Mouse (Mus musculus) liver, embryonic 15.5 days (tissue): Measurements from ENCODE around the gene Man1c1. TPM values are rescaled to one million over a fixed set of nuclear protein-coding genes. Genes with fewer than 3 reads are reported as not detected.
A peak's percentile ranks its signal among the peaks of the same experiment; 100 is the strongest.

Source experiments
- ATAC-seq: fragments of 200-750 bp; cut with Nextera tagmentation; 2 replicates; pipeline ENCODE4 v1.8.0; 2017; ENCODE audit warnings: moderate number of reproducible peaks, mild to moderate bottlenecking, moderate library complexity; ENCODE audit not compliant: insufficient read depth
- H3K27ac ChIP-seq: fragments of 300-500 bp; sonication (generic); replicated peaks from 2 replicates; pipeline ENCODE4 v1.5.1; 2015; ENCODE audit warnings: mild to moderate bottlenecking, inconsistent platforms
- H3K27me3 ChIP-seq: fragments of 300-500 bp; sonication (generic); 2 replicates; pipeline ENCODE4 v1.6.1; 2015; ENCODE audit warnings: mild to moderate bottlenecking, inconsistent platforms
- H3K36me3 ChIP-seq: fragments of 300-500 bp; sonication (generic); replicated peaks from 2 replicates; pipeline ENCODE4 v1.6.1; 2015; ENCODE audit warnings: moderate library complexity, mild to moderate bottlenecking, inconsistent platforms
- H3K4me1 ChIP-seq: fragments of 300-500 bp; sonication (generic); replicated peaks from 2 replicates; pipeline ENCODE4 v1.6.1; 2015; ENCODE audit warnings: inconsistent platforms
- H3K4me2 ChIP-seq: fragments of 300-500 bp; sonication (generic); 2 replicates; pipeline ENCODE4 v1.6.1; 2015; ENCODE audit warnings: moderate library complexity, mild to moderate bottlenecking, inconsistent platforms
- H3K4me3 ChIP-seq: fragments of 300-500 bp; sonication (generic); replicated peaks from 2 replicates; pipeline ENCODE4 v1.5.1; 2015; ENCODE audit warnings: mild to moderate bottlenecking, inconsistent platforms
- H3K9ac ChIP-seq: fragments of 300-500 bp; sonication (generic); 2 replicates; pipeline ENCODE4 v1.6.1; 2015; ENCODE audit warnings: moderate library complexity, mild to moderate bottlenecking, inconsistent platforms
- H3K9me3 ChIP-seq: fragments of 300-500 bp; sonication (generic); replicated peaks from 2 replicates; pipeline ENCODE4 v1.6.1; 2016; ENCODE audit warnings: inconsistent platforms
- WGBS: fragments of 180-500 bp; shearing (Covaris S2); methylation state at CpG from one replicate; pipeline ENCODE4 v1.1.7; 2015; ENCODE audit warnings: mixed read lengths; ENCODE audit not compliant: insufficient replicate concordance; 5-methylcytosine and 5-hydroxymethylcytosine counted together
- polyA plus RNA-seq: library from polyadenylated mRNA; unstranded; fragments of >200 nt; fragmentation: Nextera tagmentation; extraction: Ambion mirVana; gene quantifications from 2 replicates; pipeline ENCODE4 v1.2.1, GENCODE M21; 2015

Gene Man1c1
- polyA plus RNA-seq, 1 experiment from 2014 or later: 1.4 TPM

- Histone ChIP-seq H3K27ac (no peak overlapping the region), H3K4me1 (no peaks in the 10 kb centered on the region), H3K27me3 (no peaks in the 10 kb centered on the region), H3K4me3 (no peak overlapping the region), H3K9me3 (no peaks in the 10 kb centered on the region), H3K9ac (no peak overlapping the region), H3K4me2 (no peak overlapping the region), H3K36me3 (no peaks in the 10 kb centered on the region)
- no peak for ATAC-seq
- 67% methylated on average over 13 of the region's 13 CpGs for WGBS
Measured at GRCm38 (mm10) chr4:134634001-134634400, 70.1 kb downstream of the Man1c1 start.

GRCm38 (mm10) chr4:134632131-134632711 lies 71.9 kb downstream of the Man1c1 start:
- H3K9ac ChIP-seq: no peak overlapping the region
- no peaks in the 10 kb centered on the region for H3K27me3 ChIP-seq
- peaks cover 12% of the 10 kb centered on the region; the same call in 1 of the 2 replicates for H3K4me1 ChIP-seq
- no peaks in the 10 kb centered on the region for H3K36me3 ChIP-seq
- no peak for ATAC-seq
- WGBS: 37% methylated on average over 13 of the region's 13 CpGs
- H3K9me3 ChIP-seq: no peaks in the 10 kb centered on the region
- peak overlapping the region; percentile 33; the same call in 1 of the 2 replicates for H3K27ac ChIP-seq
- no peak overlapping the region for H3K4me3 ChIP-seq
- no peak overlapping the region for H3K4me2 ChIP-seq

- ATAC-seq: no peak
- no peak overlapping the region for H3K4me3 ChIP-seq
- H3K4me1 ChIP-seq: peaks cover 12% of the 10 kb centered on the region; the same call in 1 of the 2 replicates
- H3K9ac ChIP-seq: no peak overlapping the region
- H3K27me3 ChIP-seq: no peaks in the 10 kb centered on the region
- H3K27ac ChIP-seq: peak overlapping the region; percentile 33; the same call in 1 of the 2 replicates
- no peaks in the 10 kb centered on the region for H3K9me3 ChIP-seq
- H3K36me3 ChIP-seq: no peaks in the 10 kb centered on the region
- H3K4me2 ChIP-seq: no peak overlapping the region
- 72% methylated on average over 14 of the region's 14 CpGs for WGBS
Measured at GRCm38 (mm10) chr4:134631471-134632130, 72.5 kb downstream of the Man1c1 start.

GRCm38 (mm10) chr4:134628575-134629384 lies 75.3 kb downstream of the Man1c1 start:
- Histone ChIP-seq H3K4me2 (no peak overlapping the region), H3K27ac (no peak overlapping the region), H3K4me1 (peaks cover 20% of the 10 kb centered on the region), H3K27me3 (no peaks in the 10 kb centered on the region), H3K9me3 (no peaks in the 10 kb centered on the region), H3K9ac (no peak overlapping the region), H3K4me3 (no peak overlapping the region), H3K36me3 (no peaks in the 10 kb centered on the region)
- no peak for ATAC-seq
- 53% methylated on average over 10 of the region's 10 CpGs for WGBS

- Histone ChIP-seq H3K4me3 (no peak overlapping the region), H3K27ac (no peak overlapping the region), H3K4me1 (peaks cover 20% of the 10 kb centered on the region), H3K4me2 (no peak overlapping the region), H3K9ac (no peak overlapping the region), H3K9me3 (no peaks in the 10 kb centered on the region), H3K27me3 (no peaks in the 10 kb centered on the region), H3K36me3 (no peaks in the 10 kb centered on the region)
- WGBS: 65% methylated on average over 7 of the region's 7 CpGs
- no peak for ATAC-seq
Measured at GRCm38 (mm10) chr4:134628058-134628457, 76.0 kb downstream of the Man1c1 start.

DNA sequence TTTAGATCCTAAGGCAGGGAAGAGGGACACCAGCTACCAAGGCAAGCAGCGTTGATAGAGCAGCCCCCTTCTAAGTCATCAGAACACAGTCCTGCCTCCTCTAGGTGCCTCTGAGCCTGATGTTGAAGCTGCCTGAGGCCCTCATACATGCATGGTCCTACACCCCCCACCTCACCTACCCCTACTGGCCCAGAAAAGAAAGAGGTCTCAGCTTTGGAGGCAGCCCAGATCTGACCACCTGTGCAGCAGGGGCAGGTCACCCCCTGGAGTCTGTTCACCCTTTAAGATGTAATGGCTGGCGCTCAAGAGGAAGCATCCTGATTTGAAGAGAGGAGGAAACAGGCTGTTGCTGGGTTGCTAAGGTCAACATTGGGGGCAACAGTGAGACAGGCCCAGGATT lies 77.2 kb downstream of the Man1c1 start:
- Histone ChIP-seq H3K27me3 (no peaks in the 10 kb centered on the region), H3K9me3 (no peaks in the 10 kb centered on the region), H3K4me1 (peaks cover 20% of the 10 kb centered on the region), H3K27ac (no peak overlapping the region), H3K36me3 (no peaks in the 10 kb centered on the region), H3K4me3 (no peak overlapping the region), H3K4me2 (no peak overlapping the region), H3K9ac (no peak overlapping the region)
- no peak for ATAC-seq
- WGBS: 52% methylated on average over 2 of the region's 2 CpGs

GRCm38 (mm10) chr4:134626350-134626749 lies 77.7 kb downstream of the Man1c1 start:
- H3K4me3 ChIP-seq: no peak overlapping the region
- H3K4me2 ChIP-seq: no peak overlapping the region
- H3K27me3 ChIP-seq: no peaks in the 10 kb centered on the region
- WGBS: 55% methylated on average over 4 of the region's 4 CpGs
- no peaks in the 10 kb centered on the region for H3K36me3 ChIP-seq
- no peak for ATAC-seq
- peaks cover 20% of the 10 kb centered on the region for H3K4me1 ChIP-seq
- H3K9me3 ChIP-seq: no peaks in the 10 kb centered on the region
- no peak overlapping the region for H3K27ac ChIP-seq
- H3K9ac ChIP-seq: no peak overlapping the region

DNA sequence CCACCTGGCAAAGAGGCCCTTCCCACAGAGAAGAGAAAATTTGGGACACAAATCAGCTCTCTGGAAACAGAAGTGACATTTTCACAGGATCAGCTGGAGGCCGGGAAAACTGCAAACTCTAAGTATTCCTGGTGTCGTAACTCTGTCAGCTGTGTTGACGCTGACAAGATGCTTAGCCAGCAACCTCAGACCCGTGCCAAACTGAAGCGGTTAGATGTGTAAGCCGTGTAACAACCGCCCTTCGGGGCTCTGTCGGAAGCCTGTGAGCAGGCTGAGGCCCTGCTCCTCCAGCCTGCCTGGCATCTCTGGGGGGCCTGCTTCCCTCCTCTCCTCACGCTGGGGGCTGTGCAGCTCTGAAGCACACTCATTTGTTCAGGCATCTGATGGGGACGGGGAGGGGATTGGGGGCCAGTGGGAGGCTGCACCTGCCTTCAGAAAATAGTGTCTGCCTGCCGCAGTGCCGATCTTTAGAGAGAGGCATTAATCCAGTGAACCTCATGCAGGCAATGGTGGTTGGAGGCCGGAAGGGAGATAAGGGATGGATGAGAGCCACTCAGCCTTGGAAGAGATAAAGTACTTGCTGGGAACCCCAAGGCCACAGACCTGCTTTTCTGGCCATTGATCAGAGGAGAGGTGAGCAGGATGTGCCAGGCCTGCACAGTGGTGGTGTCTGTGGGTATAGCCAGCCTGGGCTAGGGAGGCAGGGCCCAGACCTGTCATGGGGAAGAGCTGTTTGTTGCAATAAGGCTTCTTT lies 79.8 kb downstream of the Man1c1 start:
- Histone ChIP-seq H3K9me3 (no peaks in the 10 kb centered on the region), H3K4me1 (peaks cover 20% of the 10 kb centered on the region), H3K4me3 (no peak overlapping the region), H3K36me3 (no peaks in the 10 kb centered on the region), H3K27me3 (no peaks in the 10 kb centered on the region), H3K4me2 (no peak overlapping the region), H3K27ac (no peak overlapping the region), H3K9ac (no peak overlapping the region)
- ATAC-seq: no peak
- 35% methylated on average over 14 of the region's 14 CpGs for WGBS

DNA sequence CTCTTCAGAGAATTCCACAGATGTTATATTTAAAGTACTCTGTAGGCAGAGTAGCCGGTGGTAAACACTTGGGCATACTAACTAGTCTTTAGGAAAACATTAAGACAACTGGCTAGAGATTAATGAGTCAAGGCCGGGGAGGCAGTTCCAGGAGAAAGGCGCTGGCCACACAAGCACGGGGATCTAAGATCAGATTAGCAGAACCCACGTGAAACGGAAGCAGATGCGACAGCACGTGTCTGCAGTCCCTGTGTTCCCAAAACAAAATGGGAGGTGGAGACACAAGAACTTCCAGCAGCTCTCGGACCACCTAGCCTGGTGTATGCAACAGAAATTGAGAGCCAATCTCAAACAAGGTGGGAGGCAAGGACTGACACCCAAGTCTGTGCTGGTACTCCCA lies 82.4 kb downstream of the Man1c1 start:
- WGBS: 49% methylated on average over 9 of the region's 9 CpGs
- Histone ChIP-seq H3K36me3 (no peaks in the 10 kb centered on the region), H3K27me3 (no peaks in the 10 kb centered on the region), H3K27ac (no peak overlapping the region), H3K9me3 (no peaks in the 10 kb centered on the region), H3K4me3 (no peak overlapping the region), H3K4me1 (peaks cover 8% of the 10 kb centered on the region), H3K4me2 (no peak overlapping the region), H3K9ac (no peak overlapping the region)
- no peak for ATAC-seq

DNA sequence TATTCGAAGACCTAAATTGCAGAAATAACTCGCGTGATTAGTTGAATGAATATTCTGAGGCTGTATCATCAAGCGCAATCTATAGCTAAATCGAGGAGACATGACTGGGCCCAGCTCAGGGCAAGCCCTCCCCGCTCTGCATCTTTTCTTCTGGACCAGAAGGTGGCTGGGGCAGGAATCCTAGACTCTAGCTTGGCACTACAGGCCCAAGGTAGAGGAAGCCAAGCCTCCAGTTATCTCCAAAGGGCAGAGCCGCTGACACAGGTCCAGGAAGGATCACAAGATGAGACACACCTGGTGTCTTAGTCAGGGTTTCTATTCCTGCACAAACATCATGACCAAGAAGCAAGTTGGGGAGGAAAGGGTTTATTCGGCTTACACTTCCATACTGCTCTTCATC lies 83.8 kb downstream of the Man1c1 start:
- ATAC-seq: no peak
- Histone ChIP-seq H3K4me1 (peaks cover 8% of the 10 kb centered on the region), H3K36me3 (no peaks in the 10 kb centered on the region), H3K9me3 (no peaks in the 10 kb centered on the region), H3K27me3 (no peaks in the 10 kb centered on the region), H3K9ac (no peak overlapping the region), H3K4me2 (no peak overlapping the region), H3K4me3 (no peak overlapping the region), H3K27ac (no peak overlapping the region)
- WGBS: 79% methylated on average over 8 of the region's 8 CpGs

DNA sequence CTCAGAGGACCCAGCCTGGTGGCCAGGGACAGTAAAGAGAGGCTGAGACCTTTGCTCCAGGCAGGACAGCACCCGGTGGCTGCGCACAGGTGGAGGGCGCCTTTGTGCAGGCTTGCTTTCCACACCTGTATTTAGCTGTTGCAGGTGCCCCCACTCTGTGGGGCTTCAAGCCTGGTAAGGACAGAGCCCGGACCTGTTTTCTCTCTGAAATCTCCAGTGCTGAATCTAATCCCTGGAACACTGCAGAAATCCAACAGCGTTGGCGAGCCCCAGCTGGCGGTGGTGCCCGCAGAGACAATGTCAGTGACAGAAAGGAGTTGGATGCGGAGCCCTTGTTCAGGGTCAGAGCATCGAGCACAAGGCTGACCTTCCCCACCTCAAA lies 84.6 kb downstream of the Man1c1 start:
- H3K27ac ChIP-seq: 0 out of 2 replicates have a peak overlapping the region, but pooled peaks have one; percentile 4
- ATAC-seq: no peak
- H3K4me3 ChIP-seq: no peak overlapping the region
- peaks cover 6% of the 10 kb centered on the region for H3K4me1 ChIP-seq
- no peaks in the 10 kb centered on the region for H3K27me3 ChIP-seq
- no peaks in the 10 kb centered on the region for H3K36me3 ChIP-seq
- 70% methylated on average over 10 of the region's 10 CpGs for WGBS
- H3K9ac ChIP-seq: no peak overlapping the region
- H3K4me2 ChIP-seq: no peak overlapping the region
- H3K9me3 ChIP-seq: no peaks in the 10 kb centered on the region
